Mouse (Mus musculus) liver, adult 2 months (tissue): ENCODE data around the gene Myh4. TPM values are rescaled to one million over a fixed set of nuclear protein-coding genes. Genes with fewer than 3 reads are reported as not detected.

Experiments
- DNase-seq: peaks from one replicate; pipeline ENCODE4 v3.0.0-alpha.2; 2011; ENCODE audit warnings: low read depth, low spot score; ENCODE audit errors: extremely low read depth
- H3K27ac ChIP-seq: fragments of 200-500 bp; replicated peaks from 2 replicates; pipeline ENCODE4 v1.5.1; 2012; ENCODE audit warnings: low read depth, mild to moderate bottlenecking, control low read depth, inconsistent platforms, low read length; ENCODE audit not compliant: insufficient read depth
- H3K27me3 ChIP-seq: fragments of 200-500 bp; 2 replicates; pipeline ENCODE4 v1.6.1; 2012; ENCODE audit warnings: mild to moderate bottlenecking, moderate library complexity, low read length, inconsistent platforms; ENCODE audit not compliant: control insufficient read depth, insufficient read depth
- H3K36me3 ChIP-seq: fragments of 200-500 bp; 2 replicates; pipeline ENCODE4 v1.6.1; 2012; ENCODE audit warnings: low read length, inconsistent platforms; ENCODE audit not compliant: control insufficient read depth, insufficient read depth
- H3K4me1 ChIP-seq: fragments of 200-500 bp; 2 replicates; pipeline ENCODE4 v1.6.1; 2011; ENCODE audit warnings: low read length; ENCODE audit not compliant: control insufficient read depth, insufficient read depth
- H3K4me3 ChIP-seq: fragments of 200-500 bp; 2 replicates; pipeline ENCODE4 v1.5.1; 2011; ENCODE audit warnings: low read depth, mild to moderate bottlenecking, control low read depth, low read length, moderate library complexity; ENCODE audit not compliant: insufficient read depth
- H3K79me2 ChIP-seq: fragments of 200-500 bp; 2 replicates; pipeline ENCODE4 v1.6.1; 2012; ENCODE audit warnings: inconsistent platforms, mild to moderate bottlenecking, low read length, moderate library complexity; ENCODE audit not compliant: control insufficient read depth, insufficient read depth
- H3K9ac ChIP-seq: fragments of 200-500 bp; 2 replicates; pipeline ENCODE4 v1.6.1; 2012; ENCODE audit warnings: low read depth, mild to moderate bottlenecking, control low read depth, inconsistent platforms, low read length
- CTCF ChIP-seq: fragments of 200-500 bp; IDR thresholded peaks from 2 replicates; pipeline ENCODE4 v1.5.1; 2011; ENCODE audit warnings: low read depth, low read length, control low read depth
- POLR2A ChIP-seq: fragments of 200-500 bp; IDR thresholded peaks from 2 replicates; pipeline ENCODE4 v1.6.1; 2011; ENCODE audit warnings: low read length, control low read depth; ENCODE audit not compliant: insufficient read depth; ENCODE audit errors: extremely low read depth
- WGBS: fragments of 180-500 bp; shearing (Covaris S2); methylation state at CpG from one replicate; pipeline ENCODE4 v1.1.7; 2018; 5-methylcytosine and 5-hydroxymethylcytosine counted together
- polyA plus RNA-seq: library from polyadenylated mRNA; depleted of rRNA; stranded (reverse); fragments of >200 nt; gene quantifications from 2 replicates; pipeline ENCODE4 v1.2.3, GENCODE M21; 2012; rRNA removed
- total RNA-seq: library from RNA; depleted of rRNA; stranded (reverse); fragments of >200 nt; gene quantifications from 2 replicates; pipeline ENCODE4 v1.2.3, GENCODE M21; 2014; rRNA removed

The Myh4 gene
- total RNA-seq (1.9 TPM in 1 of 2 replicates, not detected in the other), polyA plus RNA-seq (not detected in 2 replicates)

- no peak within 1 kb of the TSS for H3K9ac ChIP-seq
- H3K27ac ChIP-seq = no peak within 1 kb of the TSS
- peaks cover 10% of the 10 kb centered on the region; the same call in 1 of the 2 replicates for H3K4me1 ChIP-seq
- 74% methylated on average over 5 of the region's 5 CpGs for WGBS
- no peaks in the 10 kb centered on the region for H3K36me3 ChIP-seq
- H3K27me3 ChIP-seq = no peaks in the 10 kb centered on the region
- H3K4me3 ChIP-seq = no peak within 1 kb of the TSS
- DNase-seq = no peak
- H3K79me2 ChIP-seq = no peaks in the 10 kb centered on the region
- TF ChIP-seq POLR2A = no peak
- no peak for TF ChIP-seq CTCF
Observed at GRCm38 (mm10) chr11:67237481-67238079, at the start of gene Myh4. Myh4 (plus strand) TSS chr11:67238029.

GRCm38 (mm10) chr11:67190316-67190715 is 47.5 kb upstream of the Myh4 start:
- no peaks in the 10 kb centered on the region for H3K79me2 ChIP-seq
- H3K4me1 ChIP-seq = no peaks in the 10 kb centered on the region
- DNase-seq = no peak
- H3K36me3 ChIP-seq = no peaks in the 10 kb centered on the region
- no peak overlapping the region for H3K9ac ChIP-seq
- 84% methylated on average over 10 of the region's 10 CpGs for WGBS
- no peak overlapping the region for H3K4me3 ChIP-seq
- no peak for TF ChIP-seq CTCF
- no peak for TF ChIP-seq POLR2A
- no peaks in the 10 kb centered on the region for H3K27me3 ChIP-seq
- no peak overlapping the region for H3K27ac ChIP-seq

GRCm38 (mm10) chr11:67190814-67191213 is 47.0 kb upstream of the Myh4 start:
- Histone ChIP-seq H3K79me2 (no peaks in the 10 kb centered on the region), H3K27me3 (no peaks in the 10 kb centered on the region), H3K4me1 (no peaks in the 10 kb centered on the region), H3K36me3 (no peaks in the 10 kb centered on the region), H3K27ac (no peak overlapping the region), H3K9ac (no peak overlapping the region), H3K4me3 (no peak overlapping the region)
- TF ChIP-seq POLR2A = no peak
- no peak for TF ChIP-seq CTCF
- DNase-seq = no peak
- 76% methylated on average over 2 of the region's 2 CpGs for WGBS

- Histone ChIP-seq H3K4me1 (no peaks in the 10 kb centered on the region), H3K79me2 (no peaks in the 10 kb centered on the region), H3K27ac (no peak overlapping the region), H3K27me3 (no peaks in the 10 kb centered on the region), H3K4me3 (no peak overlapping the region), H3K9ac (no peak overlapping the region), H3K36me3 (no peaks in the 10 kb centered on the region)
- 86% methylated on average over 14 of the region's 14 CpGs for WGBS
- no peak for DNase-seq
- TF ChIP-seq CTCF = no peak
- TF ChIP-seq POLR2A = no peak
Observed at GRCm38 (mm10) chr11:67191496-67191895, 46.3 kb upstream of the Myh4 start.

- Histone ChIP-seq H3K27me3 (no peaks in the 10 kb centered on the region; the same call in 1 of the 2 replicates), H3K4me1 (no peaks in the 10 kb centered on the region), H3K79me2 (no peaks in the 10 kb centered on the region), H3K27ac (no peak overlapping the region), H3K9ac (no peak overlapping the region), H3K4me3 (no peak overlapping the region), H3K36me3 (no peaks in the 10 kb centered on the region)
- WGBS = 53% methylated on average over 1 of the region's 1 CpGs
- TF ChIP-seq POLR2A = no peak
- TF ChIP-seq CTCF = no peak
- no peak for DNase-seq
Observed at GRCm38 (mm10) chr11:67199321-67199720, 38.5 kb upstream of the Myh4 start.

GRCm38 (mm10) chr11:67199752-67200151 is 38.1 kb upstream of the Myh4 start, which contains the start of gene Myh1:
Myh1 (plus strand) TSS chr11:67200052.
- Histone ChIP-seq H3K36me3 (no peaks in the 10 kb centered on the region), H3K4me3 (no peak within 1 kb of the TSS), H3K4me1 (no peaks in the 10 kb centered on the region), H3K27ac (no peak within 1 kb of the TSS), H3K27me3 (no peaks in the 10 kb centered on the region; the same call in 1 of the 2 replicates), H3K79me2 (no peaks in the 10 kb centered on the region), H3K9ac (no peak within 1 kb of the TSS)
- 78% methylated on average over 4 of the region's 4 CpGs for WGBS
- DNase-seq = no peak
- no peak for TF ChIP-seq CTCF
- TF ChIP-seq POLR2A = no peak
